Mouse (Mus musculus) lung, embryonic 16.5 days (tissue): Measurements from ENCODE around the gene Bud23. TPM values are rescaled to one million over a fixed set of nuclear protein-coding genes. Genes with fewer than 3 reads are reported as not detected.

Source experiments
- polyA plus RNA-seq: library from polyadenylated mRNA; unstranded; fragments of >200 nt; fragmentation: Nextera tagmentation; extraction: Ambion mirVana; gene quantifications from 2 replicates; pipeline ENCODE4 v1.2.1, GENCODE M21; 2015

Gene Bud23
- polyA plus RNA-seq, 1 experiment from 2014 or later = 110 TPM

Other genes starting within 250 kb of the Bud23 start
- not detected in 2 replicates for gene Tmem270, start 158.2 kb downstream of the Bud23 start, polyA plus RNA-seq
- 0.75 and 3.3 TPM in 2 replicates for gene Cldn13, start 149.4 kb downstream of the Bud23 start, polyA plus RNA-seq
- 30.6 and 33.5 TPM in 2 replicates for gene Mettl27, start 132.6 kb downstream of the Bud23 start, polyA plus RNA-seq
- 33.0 and 33.1 TPM in 2 replicates for gene Cldn4, start 118.0 kb downstream of the Bud23 start, polyA plus RNA-seq
- gene Cldn3, start 78.7 kb downstream of the Bud23 start, polyA plus RNA-seq = 328 and 355 TPM in 2 replicates
- 73.3 and 73.4 TPM in 2 replicates for gene Abhd11, start 55.8 kb downstream of the Bud23 start, polyA plus RNA-seq
- 11.8 and 12.4 TPM in 2 replicates for gene Stx1a, start 41.5 kb downstream of the Bud23 start, polyA plus RNA-seq
- 32.2 and 32.5 TPM in 2 replicates for gene Dnajc30, start 757 bp downstream of the Bud23 start, polyA plus RNA-seq
- 4.2 and 5.3 TPM in 2 replicates for gene Vps37d, start 13.3 kb upstream of the Bud23 start, polyA plus RNA-seq
- gene Mlxipl, start 24.9 kb upstream of the Bud23 start, polyA plus RNA-seq = 2.4 and 3.6 TPM in 2 replicates
- 20.6 and 22.6 TPM in 2 replicates for gene Tbl2, start 84.7 kb upstream of the Bud23 start, polyA plus RNA-seq
- gene Bcl7b, start 103.3 kb upstream of the Bud23 start, polyA plus RNA-seq = 53.3 and 56.2 TPM in 2 replicates
- gene Baz1b, start 122.3 kb upstream of the Bud23 start, polyA plus RNA-seq = 33.8 and 35.3 TPM in 2 replicates
- 1.1 TPM in 2 replicates for gene Fzd9, start 186.3 kb upstream of the Bud23 start, polyA plus RNA-seq